Mouse (Mus musculus): ENCODE measurements around the gene Rtp2.

DNA sequence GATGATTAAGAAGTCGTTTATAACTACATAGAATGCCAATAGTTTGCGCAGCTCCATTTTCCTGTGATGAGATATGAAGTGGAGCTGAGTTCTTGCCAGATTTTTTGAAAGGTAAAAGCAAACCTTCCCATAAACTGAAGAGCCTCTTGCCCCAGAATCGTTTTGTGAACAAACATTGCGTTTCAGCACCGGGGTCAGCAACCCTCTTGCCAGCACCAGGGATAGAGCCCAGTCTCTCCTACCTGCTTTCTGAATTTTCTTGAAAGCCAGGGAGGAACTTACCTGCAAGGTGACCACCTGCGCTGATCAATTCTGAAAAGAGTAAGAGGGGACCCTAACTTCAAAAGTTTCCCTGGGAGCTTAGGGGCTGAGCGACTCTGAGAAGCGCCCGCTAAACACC, 42.0 kb downstream of the Rtp2 start:
- no peak for TF ChIP-seq CTCF (IDR thresholded peaks at IDR 0.05; ENCODE audit: low read depth, low read length)
- TF ChIP-seq POLR2A (IDR thresholded peaks at IDR 0.05; ENCODE audit: extremely low read depth, insufficient read depth, low read length) = no peak

All from liver, adult 2 months (tissue).